Mouse (Mus musculus): ENCODE results near the gene Fosb. TPM values are rescaled to one million over a fixed set of nuclear protein-coding genes. Genes with fewer than 3 reads are reported as not detected.

The Fosb gene
- total and polyA plus RNA-seq, 2 experiments from 2014 or later = 0.10 to 0.80 TPM

DNA sequence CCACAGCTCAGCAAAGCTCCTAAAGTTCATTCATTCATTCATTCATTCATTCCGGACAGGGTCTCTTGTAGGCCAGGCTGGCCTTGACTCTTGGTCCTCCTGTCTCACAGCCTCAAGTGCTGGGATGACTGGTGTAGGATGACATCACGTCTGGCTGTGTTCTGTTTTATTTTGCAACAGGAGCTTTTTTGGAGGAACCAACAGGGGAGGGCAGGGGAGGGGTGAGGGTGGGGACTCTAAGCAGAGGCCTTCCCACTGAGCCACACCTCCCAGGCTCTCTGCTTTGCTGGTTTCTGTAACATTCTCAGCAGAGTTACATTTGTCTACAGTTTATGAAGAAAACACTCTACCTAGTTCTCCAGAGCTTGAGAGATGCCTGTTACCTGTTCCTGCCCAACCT lies 28.2 kb upstream of the Fosb start:
- DNase-seq (ENCODE audit: low spot score) (no peak), ATAC-seq (ENCODE audit: insufficient read depth, low read depth) (no peak)
- Histone ChIP-seq H3K4me3 (ENCODE audit: low read depth, low read length) (no peak overlapping the region), H3K4me2 (ENCODE audit: low read depth, low read length) (no peak overlapping the region), H3K9me3 (replicated peaks; ENCODE audit: control insufficient read depth, low read length) (no peaks in the 10 kb centered on the region), H3K27ac (ENCODE audit: low read depth) (no peak overlapping the region), H3K4me1 (ENCODE audit: control insufficient read depth, insufficient read depth) (peaks cover 22% of the 10 kb centered on the region; the same call in 1 of the 2 replicates), H3K27me3 (ENCODE audit: control insufficient read depth, insufficient read depth, low read length) (no peaks in the 10 kb centered on the region), H3K36me3 (replicated peaks; ENCODE audit: control insufficient read depth, insufficient read depth, low read length) (no peaks in the 10 kb centered on the region), H3K9ac (replicated peaks; ENCODE audit: low read depth, low read length) (no peak overlapping the region)
- no peak for TF ChIP-seq CTCF (IDR thresholded peaks at IDR 0.05; ENCODE audit: low read depth)
- TF ChIP-seq EP300 (IDR thresholded peaks at IDR 0.05; ENCODE audit: low read depth) = no peak
- 51% methylated on average over 2 of the region's 2 CpGs for WGBS

GRCm38 (mm10) chr7:19337122-19337521 lies 27.3 kb upstream of the Fosb start:
- Histone ChIP-seq H3K4me2 (ENCODE audit: low read depth, low read length) (no peak overlapping the region), H3K27ac (ENCODE audit: low read depth) (0 out of 2 replicates have a peak overlapping the region, but pooled peaks have one; percentile 16), H3K9me3 (replicated peaks; ENCODE audit: control insufficient read depth, low read length) (no peaks in the 10 kb centered on the region), H3K4me1 (ENCODE audit: control insufficient read depth, insufficient read depth) (peaks cover 27% of the 10 kb centered on the region), H3K4me3 (ENCODE audit: low read depth, low read length) (no peak overlapping the region), H3K27me3 (ENCODE audit: control insufficient read depth, insufficient read depth, low read length) (no peaks in the 10 kb centered on the region), H3K36me3 (replicated peaks; ENCODE audit: control insufficient read depth, insufficient read depth, low read length) (no peaks in the 10 kb centered on the region), H3K9ac (replicated peaks; ENCODE audit: low read depth, low read length) (no peak overlapping the region; the same call in 1 of the 2 replicates)
- WGBS = 49% methylated on average over 10 of the region's 10 CpGs
- TF ChIP-seq EP300 (IDR thresholded peaks at IDR 0.05; ENCODE audit: low read depth) (no peak), CTCF (IDR thresholded peaks at IDR 0.05; ENCODE audit: low read depth) (no peak)
- ATAC-seq (ENCODE audit: insufficient read depth, low read depth) = no peak
- no peak for DNase-seq (ENCODE audit: low spot score)

DNA sequence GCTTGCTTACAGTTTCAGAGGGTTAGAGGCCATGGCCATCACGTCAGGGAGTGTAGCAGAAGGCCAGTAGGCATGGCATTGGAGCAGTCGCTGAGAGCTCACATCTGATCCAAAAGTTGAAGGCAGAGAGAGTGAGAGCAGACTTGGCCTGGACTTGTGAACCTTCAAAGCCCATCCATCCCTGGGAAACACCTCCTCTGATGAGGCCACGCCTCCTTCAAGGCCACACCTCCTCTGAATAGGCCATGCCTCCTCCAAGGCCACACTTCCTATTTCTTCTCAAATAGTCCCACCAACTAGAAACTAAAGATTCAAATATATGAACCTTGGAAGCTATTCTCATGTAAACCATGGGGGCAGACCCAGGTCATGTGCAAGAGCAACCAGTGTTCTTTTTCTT lies 25.7 kb upstream of the Fosb start:
- 52% methylated on average over 3 of the region's 3 CpGs for WGBS
- Histone ChIP-seq H3K4me2 (ENCODE audit: low read depth, low read length) (no peak overlapping the region), H3K9ac (replicated peaks; ENCODE audit: low read depth, low read length) (no peak overlapping the region), H3K27me3 (ENCODE audit: control insufficient read depth, insufficient read depth, low read length) (no peaks in the 10 kb centered on the region), H3K9me3 (replicated peaks; ENCODE audit: control insufficient read depth, low read length) (no peaks in the 10 kb centered on the region), H3K4me3 (ENCODE audit: low read depth, low read length) (no peak overlapping the region), H3K4me1 (ENCODE audit: control insufficient read depth, insufficient read depth) (peaks cover 26% of the 10 kb centered on the region), H3K36me3 (replicated peaks; ENCODE audit: control insufficient read depth, insufficient read depth, low read length) (no peaks in the 10 kb centered on the region), H3K27ac (ENCODE audit: low read depth) (no peak overlapping the region)
- no peak for DNase-seq (ENCODE audit: low spot score)
- TF ChIP-seq EP300 (IDR thresholded peaks at IDR 0.05; ENCODE audit: low read depth) (no peak), CTCF (IDR thresholded peaks at IDR 0.05; ENCODE audit: low read depth) (no peak)
- ATAC-seq (ENCODE audit: insufficient read depth, low read depth) = no peak

DNA sequence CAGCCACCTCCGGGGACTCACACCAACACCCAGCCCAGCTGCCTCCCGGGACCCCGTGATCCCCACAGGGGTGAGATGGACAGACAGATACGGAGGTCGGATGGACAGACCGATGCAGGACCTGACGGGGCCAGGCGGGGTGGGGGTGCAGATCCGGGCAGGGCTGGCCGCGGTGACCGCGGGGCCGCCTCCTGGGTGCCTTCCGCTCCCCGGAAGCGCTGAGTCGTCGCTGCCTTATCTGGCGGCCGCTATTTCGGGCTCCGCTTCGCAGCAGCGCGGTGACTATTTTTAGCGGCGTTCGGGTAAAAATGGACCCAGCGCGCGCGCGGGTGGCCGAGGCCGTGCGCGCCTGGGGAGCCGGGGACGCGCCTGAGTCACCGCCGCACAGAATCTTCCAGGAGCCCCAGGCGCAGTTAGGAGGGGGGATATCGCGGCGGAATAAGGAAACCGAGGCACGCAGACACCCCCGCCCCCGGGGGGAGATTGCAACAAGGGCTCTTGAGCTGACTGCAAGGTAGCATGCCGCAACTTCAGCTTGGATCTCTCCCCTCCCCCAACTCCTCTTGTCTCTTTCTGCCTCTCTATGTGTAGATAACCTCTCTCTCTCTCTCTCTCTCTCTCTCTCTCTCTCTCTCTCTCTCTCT lies 23.0 kb upstream of the Fosb start:
- no peaks in the 10 kb centered on the region for H3K27me3 ChIP-seq (ENCODE audit: control insufficient read depth, insufficient read depth, low read length)
- H3K4me1 ChIP-seq (ENCODE audit: control insufficient read depth, insufficient read depth) = peaks cover 27% of the 10 kb centered on the region
- DNase-seq (ENCODE audit: low spot score) (peak; percentile 92), ATAC-seq (ENCODE audit: insufficient read depth, low read depth) (peak; percentile 81)
- no peaks in the 10 kb centered on the region for H3K36me3 ChIP-seq (replicated peaks; ENCODE audit: control insufficient read depth, insufficient read depth, low read length)
- peak overlapping the region; percentile 52 for H3K4me3 ChIP-seq (ENCODE audit: low read depth, low read length)
- H3K9ac ChIP-seq (replicated peaks; ENCODE audit: low read depth, low read length) = peak overlapping the region; percentile 57
- H3K27ac ChIP-seq (ENCODE audit: low read depth) = peak overlapping the region; percentile 68
- TF ChIP-seq CTCF (IDR thresholded peaks at IDR 0.05; ENCODE audit: low read depth) (no peak), EP300 (IDR thresholded peaks at IDR 0.05; ENCODE audit: low read depth) (peak; percentile 82)
- WGBS = under 1% methylated on average over 50 of the region's 52 CpGs
- peak overlapping the region; percentile 70 for H3K4me2 ChIP-seq (ENCODE audit: low read depth, low read length)
- no peaks in the 10 kb centered on the region for H3K9me3 ChIP-seq (replicated peaks; ENCODE audit: control insufficient read depth, low read length)

DNA sequence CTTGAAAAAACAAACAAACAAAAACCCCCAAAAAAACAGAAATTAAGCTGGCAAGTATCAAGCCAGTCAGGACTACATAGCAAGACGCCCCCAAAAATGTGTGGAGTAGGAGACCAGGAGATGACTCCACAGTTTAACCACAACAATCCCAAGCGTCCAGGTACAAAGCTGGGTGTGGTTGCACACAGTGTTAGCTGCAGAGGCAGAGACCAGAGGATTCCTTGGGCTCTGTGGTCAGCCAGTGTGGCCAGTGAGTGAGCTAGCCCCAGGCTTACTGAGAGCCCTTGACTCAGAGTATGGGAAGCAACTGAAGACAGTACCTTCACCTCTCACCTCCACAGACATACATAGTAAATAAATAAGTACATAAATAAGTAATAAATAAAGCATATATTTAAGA lies 22.1 kb upstream of the Fosb start:
- no peak for ATAC-seq (ENCODE audit: insufficient read depth, low read depth)
- no peak for DNase-seq (ENCODE audit: low spot score)
- TF ChIP-seq EP300 (IDR thresholded peaks at IDR 0.05; ENCODE audit: low read depth) (no peak), CTCF (IDR thresholded peaks at IDR 0.05; ENCODE audit: low read depth) (no peak)
- peaks cover 32% of the 10 kb centered on the region for H3K4me1 ChIP-seq (ENCODE audit: control insufficient read depth, insufficient read depth)
- H3K4me2 ChIP-seq (ENCODE audit: low read depth, low read length) = peak overlapping the region; percentile 70; the same call in 1 of the 2 replicates
- no peaks in the 10 kb centered on the region for H3K9me3 ChIP-seq (replicated peaks; ENCODE audit: control insufficient read depth, low read length)
- H3K9ac ChIP-seq (replicated peaks; ENCODE audit: low read depth, low read length) = no peak overlapping the region
- no peaks in the 10 kb centered on the region for H3K36me3 ChIP-seq (replicated peaks; ENCODE audit: control insufficient read depth, insufficient read depth, low read length)
- WGBS = 76% methylated on average over 2 of the region's 2 CpGs
- no peaks in the 10 kb centered on the region for H3K27me3 ChIP-seq (ENCODE audit: control insufficient read depth, insufficient read depth, low read length)
- H3K4me3 ChIP-seq (ENCODE audit: low read depth, low read length) = no peak overlapping the region
- no peak overlapping the region for H3K27ac ChIP-seq (ENCODE audit: low read depth)

GRCm38 (mm10) chr7:19328425-19328824 lies 18.6 kb upstream of the Fosb start:
- no peak overlapping the region for H3K4me2 ChIP-seq (ENCODE audit: low read depth, low read length)
- ATAC-seq (ENCODE audit: insufficient read depth, low read depth) = no peak
- H3K36me3 ChIP-seq (replicated peaks; ENCODE audit: control insufficient read depth, insufficient read depth, low read length) = no peaks in the 10 kb centered on the region
- peaks cover 18% of the 10 kb centered on the region for H3K4me1 ChIP-seq (ENCODE audit: control insufficient read depth, insufficient read depth)
- H3K4me3 ChIP-seq (ENCODE audit: low read depth, low read length) = no peak overlapping the region
- TF ChIP-seq CTCF (IDR thresholded peaks at IDR 0.05; ENCODE audit: low read depth) (peak; percentile 14; the same call in 1 of the 2 replicates), EP300 (IDR thresholded peaks at IDR 0.05; ENCODE audit: low read depth) (no peak)
- H3K9ac ChIP-seq (replicated peaks; ENCODE audit: low read depth, low read length) = no peak overlapping the region
- H3K9me3 ChIP-seq (replicated peaks; ENCODE audit: control insufficient read depth, low read length) = no peaks in the 10 kb centered on the region
- no peaks in the 10 kb centered on the region for H3K27me3 ChIP-seq (ENCODE audit: control insufficient read depth, insufficient read depth, low read length)
- DNase-seq (ENCODE audit: low spot score) = no peak
- H3K27ac ChIP-seq (ENCODE audit: low read depth) = no peak overlapping the region
